Mouse (Mus musculus): Measurements from ENCODE around the gene Emsy.

The Emsy gene

DNA sequence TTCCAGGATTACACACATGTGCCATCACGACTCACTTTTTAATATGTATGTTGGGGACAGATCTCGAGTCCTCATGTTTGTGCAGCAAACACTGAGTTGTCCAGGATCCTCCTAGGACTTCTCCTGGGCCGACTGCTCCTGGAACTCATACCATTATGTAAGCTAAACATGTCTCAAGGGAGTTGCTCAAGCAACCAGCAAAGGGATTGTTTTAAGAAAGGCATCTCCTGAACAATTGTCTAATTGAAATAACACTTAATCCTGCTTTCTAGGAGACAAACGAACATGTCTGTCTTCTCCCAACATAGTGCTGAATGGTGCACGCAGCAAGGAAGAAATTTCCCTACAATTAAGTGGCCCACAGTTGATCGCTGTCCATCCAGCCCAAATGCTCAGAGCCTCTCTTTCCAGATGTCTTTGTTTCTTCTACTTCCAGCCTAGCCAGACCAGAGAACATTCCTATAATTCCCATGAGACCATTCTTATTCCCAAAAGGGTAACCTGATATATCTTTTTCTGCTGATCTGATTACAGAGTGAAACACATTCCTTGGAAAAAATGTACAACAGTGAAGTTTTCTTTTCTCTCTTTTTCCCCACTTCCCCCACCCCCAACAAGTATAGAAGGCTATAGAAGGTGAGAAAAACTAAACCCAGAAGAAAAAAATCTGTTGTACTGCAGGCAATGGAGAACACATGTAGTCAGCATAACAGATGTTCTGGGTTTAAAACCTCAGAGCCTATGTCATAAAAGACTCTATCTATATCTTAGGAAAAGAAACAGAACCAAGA, 11.6 kb upstream of the Emsy start:
- no peak for DNase-seq (ENCODE audit: low spot score)

GRCm38 (mm10) chr7:98665726-98666125, 9.1 kb upstream of the Emsy start:
- no peak for DNase-seq (ENCODE audit: low spot score)

GRCm38 (mm10) chr7:98665166-98665565, 8.6 kb upstream of the Emsy start:
- DNase-seq (ENCODE audit: low spot score), result no peak

DNA sequence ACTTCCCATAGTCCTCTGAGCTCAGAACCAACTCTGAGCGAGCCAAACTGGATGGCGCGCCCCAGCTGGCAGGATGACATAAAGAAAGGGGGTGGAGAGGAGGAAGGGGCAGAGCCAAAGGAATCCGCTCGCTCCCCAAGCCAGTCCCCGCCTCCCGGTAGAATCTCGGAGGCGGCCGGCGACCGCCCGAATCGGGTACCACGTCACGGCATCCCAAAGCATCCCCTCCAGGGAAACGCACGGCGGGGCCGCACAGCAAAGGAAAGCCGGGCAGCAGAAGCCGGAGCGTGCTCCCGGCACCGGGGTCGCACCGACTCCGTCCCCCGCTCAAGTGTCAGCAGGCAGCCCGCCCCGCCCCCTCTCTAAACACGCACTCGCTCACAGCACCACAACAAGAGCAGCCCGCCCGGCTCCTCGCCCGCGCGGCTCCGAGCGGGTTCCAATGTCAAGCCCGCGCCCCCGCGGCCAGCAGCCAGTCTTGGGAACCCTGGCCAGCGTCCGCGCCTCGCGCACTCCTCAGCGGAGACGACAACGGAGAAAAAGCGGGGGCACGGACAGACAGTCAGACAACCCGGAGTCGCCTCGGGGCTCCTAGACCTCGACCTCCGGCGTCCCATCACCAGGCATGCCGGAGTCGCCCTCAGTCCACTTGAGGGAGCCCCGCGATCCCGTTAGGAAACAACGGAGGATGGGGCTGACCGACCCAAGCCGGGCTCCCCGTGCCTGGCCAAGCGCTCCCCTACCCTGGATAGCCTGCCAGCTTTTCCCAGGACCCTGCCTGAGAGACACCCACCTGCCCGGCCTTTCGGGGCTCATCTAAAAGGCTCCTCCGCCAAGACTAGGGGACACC, 677 bp downstream of the Emsy start:
- DNase-seq (ENCODE audit: low spot score), result peak; percentile 77

- no peak for DNase-seq (ENCODE audit: low spot score)
These were observed 4.9 kb downstream of the Emsy start for GRCm38 (mm10) chr7:98651651-98652050.

- DNase-seq (ENCODE audit: low spot score), result no peak
These were observed 12.3 kb downstream of the Emsy start for GRCm38 (mm10) chr7:98644238-98644637.

- DNase-seq (ENCODE audit: low spot score), result no peak
These were observed 20.0 kb downstream of the Emsy start for GRCm38 (mm10) chr7:98636607-98637006.

GRCm38 (mm10) chr7:98633032-98633431, 23.6 kb downstream of the Emsy start:
- no peak for DNase-seq (ENCODE audit: low spot score)

GRCm38 (mm10) chr7:98629947-98630346, 26.6 kb downstream of the Emsy start:
- DNase-seq (ENCODE audit: low spot score), result no peak

DNA sequence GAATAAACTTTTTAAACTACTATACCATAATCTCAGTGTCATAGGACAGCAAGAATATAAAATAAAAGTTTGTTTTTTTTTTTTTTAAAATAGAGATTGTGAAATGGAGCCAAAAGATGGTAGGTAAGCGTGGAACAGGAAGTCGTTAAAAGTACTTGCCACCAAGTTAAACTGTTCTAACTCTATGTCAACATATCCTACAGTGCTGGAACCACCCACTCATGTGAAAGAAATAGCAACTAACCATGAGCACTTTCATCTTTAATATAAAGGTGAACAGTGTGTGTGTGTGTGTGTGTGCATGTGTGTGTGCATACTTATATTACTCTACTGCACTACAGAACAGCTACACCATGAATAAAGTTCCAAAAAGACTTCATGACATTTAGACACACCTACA, 38.8 kb downstream of the Emsy start:
- DNase-seq (ENCODE audit: low spot score), result no peak

GRCm38 (mm10) chr7:98612936-98613335, 43.6 kb downstream of the Emsy start:
- DNase-seq (ENCODE audit: low spot score), result no peak

DNA sequence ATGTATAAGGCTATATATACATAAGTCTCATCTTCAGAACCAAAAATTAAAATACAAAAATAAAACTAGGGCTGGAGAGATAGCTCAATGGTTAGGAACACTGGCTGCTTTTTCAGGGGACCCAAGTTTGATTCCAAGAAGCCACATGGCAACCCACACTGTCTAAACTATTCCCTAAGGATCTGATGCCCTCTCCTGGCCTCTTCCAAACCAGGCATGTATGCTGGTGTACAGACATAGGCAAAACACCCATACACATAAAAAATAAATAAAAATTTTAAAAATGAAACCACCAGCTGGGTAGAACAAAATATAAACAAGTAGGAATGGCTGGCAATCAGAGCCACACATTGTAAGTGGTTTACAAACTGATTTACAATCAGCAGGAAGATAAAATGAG, 48.1 kb downstream of the Emsy start:
- no peak for DNase-seq (ENCODE audit: low spot score)

DNA sequence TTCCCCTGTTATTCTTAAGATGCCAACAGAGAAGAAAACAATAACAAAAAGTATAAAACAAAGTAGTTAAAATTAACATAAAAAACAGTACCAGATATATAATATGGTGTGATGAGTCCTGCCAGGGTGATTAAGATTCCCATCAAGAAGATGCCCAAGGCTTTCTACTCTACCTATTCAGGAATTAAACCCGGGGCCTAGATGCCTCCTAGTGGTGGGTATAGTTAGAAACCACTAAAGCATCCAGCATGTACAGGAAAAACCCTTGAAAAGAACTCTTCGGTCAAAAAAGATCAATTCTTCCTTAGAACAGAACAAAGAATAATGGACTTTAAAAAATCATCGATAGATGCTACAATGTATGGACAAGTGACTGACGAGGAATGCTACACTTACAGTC, 49.4 kb downstream of the Emsy start:
- no peak for DNase-seq (ENCODE audit: low spot score)

DNA sequence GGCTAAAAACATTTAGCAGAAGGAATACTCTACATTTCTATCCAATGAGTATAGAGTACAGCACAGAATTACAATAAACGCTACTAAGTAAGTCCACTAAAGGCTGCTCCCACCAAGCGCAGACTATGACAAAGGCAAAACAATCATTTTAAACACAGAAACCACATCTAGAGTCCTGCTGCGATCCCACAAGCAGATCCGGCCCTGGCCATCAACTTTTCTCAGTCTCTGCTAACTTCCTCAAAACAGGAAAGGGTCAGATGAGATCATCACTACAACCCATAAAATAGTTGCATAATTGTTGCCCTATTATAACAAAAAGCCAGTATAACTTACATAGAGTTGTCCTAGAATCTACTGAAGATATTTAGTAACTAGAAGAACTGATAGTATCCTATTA, 54.9 kb downstream of the Emsy start:
- no peak for DNase-seq (ENCODE audit: low spot score)

- no peak for DNase-seq (ENCODE audit: low spot score)
These were observed 59.2 kb downstream of the Emsy start for GRCm38 (mm10) chr7:98597402-98597801.

- DNase-seq (ENCODE audit: low spot score), result no peak
These were observed 61.9 kb downstream of the Emsy start for GRCm38 (mm10) chr7:98594731-98595130.

- DNase-seq (ENCODE audit: low spot score), result no peak
These were observed 63.3 kb downstream of the Emsy start for GRCm38 (mm10) chr7:98593276-98593675.

DNA sequence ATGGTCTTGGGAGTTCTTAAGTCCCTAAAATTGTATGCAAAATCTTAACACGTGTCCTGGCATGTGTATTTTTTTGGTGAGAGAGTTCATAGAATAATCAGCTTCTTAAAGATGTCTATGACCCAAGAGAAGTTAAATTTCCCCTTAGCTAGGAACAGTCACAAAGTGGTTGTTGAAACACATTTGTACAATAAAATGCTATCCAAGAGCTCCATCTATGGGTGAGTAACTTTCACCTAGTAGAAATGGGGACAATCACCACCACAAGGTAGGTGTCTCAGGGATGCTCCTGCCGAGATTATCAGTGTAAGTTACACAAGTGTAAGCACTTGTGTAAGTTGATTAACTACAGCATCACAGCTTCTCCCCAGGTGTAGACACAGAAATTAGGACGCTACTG, 67.6 kb downstream of the Emsy start:
- no peak for DNase-seq (ENCODE audit: low spot score)

DNA sequence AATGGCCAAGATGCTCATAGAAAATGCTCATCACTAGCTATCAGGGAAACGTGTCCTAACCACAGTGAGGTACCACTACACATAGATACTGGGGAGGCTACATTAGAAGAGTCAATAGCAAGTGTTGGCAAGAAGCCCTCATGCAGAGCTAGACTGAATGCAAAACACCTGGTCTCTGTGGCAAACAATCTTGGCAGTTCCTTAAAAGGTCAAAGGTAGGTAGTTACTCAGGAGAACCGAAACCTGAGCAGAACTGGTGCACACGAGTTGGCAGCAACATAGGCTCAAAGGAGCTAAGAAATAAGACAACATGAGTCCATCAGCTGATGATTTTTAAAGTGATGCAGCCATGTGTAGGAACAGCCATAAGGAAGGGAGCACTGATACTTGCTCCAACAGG, 70.3 kb downstream of the Emsy start:
- no peak for DNase-seq (ENCODE audit: low spot score)

DNA sequence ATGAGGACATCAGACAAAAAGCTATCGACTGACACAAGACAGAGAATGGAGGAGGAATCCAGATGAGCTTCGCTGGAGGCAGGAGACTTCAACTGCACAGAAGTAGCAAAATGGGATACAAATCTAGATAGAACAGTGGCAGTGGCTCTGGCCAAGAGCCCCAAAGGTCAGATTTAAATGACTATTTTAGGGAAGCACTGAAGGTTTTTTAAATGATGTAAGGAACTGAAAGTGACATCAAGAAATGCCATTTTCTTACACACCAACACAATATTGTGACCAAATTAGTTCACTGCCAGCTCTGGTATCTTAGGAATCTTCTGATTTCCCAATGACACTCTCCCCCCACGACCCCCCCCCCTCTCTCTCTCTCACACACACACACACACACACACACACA, 72.0 kb downstream of the Emsy start:
- no peak for DNase-seq (ENCODE audit: low spot score)

DNA sequence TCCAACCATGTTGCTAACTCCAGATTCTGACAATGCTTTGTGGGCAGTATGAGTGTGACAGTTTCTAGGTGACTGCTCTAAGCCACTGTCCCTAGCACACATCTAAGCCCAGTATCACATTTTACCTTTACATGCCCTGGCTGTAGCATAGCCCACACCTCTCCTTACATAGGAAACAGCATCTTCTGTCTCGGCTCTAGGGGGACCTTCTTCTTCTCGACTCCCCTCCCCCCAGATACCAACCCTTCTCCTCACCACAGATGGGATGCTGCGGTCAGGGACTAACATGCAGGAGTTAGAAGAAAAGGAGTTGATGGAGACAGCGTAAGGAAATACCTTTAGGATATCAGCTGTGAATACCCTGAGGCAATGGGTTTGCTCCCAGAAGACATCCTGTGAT, 75.3 kb downstream of the Emsy start:
- no peak for DNase-seq (ENCODE audit: low spot score)

- no peak for DNase-seq (ENCODE audit: low spot score)
These were observed 76.1 kb downstream of the Emsy start for GRCm38 (mm10) chr7:98580441-98580840.

- DNase-seq (ENCODE audit: low spot score), result no peak
These were observed 76.9 kb downstream of the Emsy start for GRCm38 (mm10) chr7:98579731-98580130.
